Mouse (Mus musculus): ENCODE measurements at regions not wholly inside any gene's neighbourhood (a gene's known extent, or its start where the extent isn't known, plus 50 kb on each side); places are given as distances from the start of the nearest gene placed in this dataset.

GRCm38 (mm10) chr10:43634371-43635080, 56.4 kb downstream of the Cd24a start:
- DNase-seq (ENCODE audit: low spot score), result no peak

- no peak for DNase-seq (ENCODE audit: low spot score)
These were observed 63.3 kb downstream of the Cd24a start for GRCm38 (mm10) chr10:43641169-43641945.

- DNase-seq (ENCODE audit: low spot score), result no peak
These were observed 68.2 kb downstream of the Cd24a start for GRCm38 (mm10) chr10:43646326-43646725.

GRCm38 (mm10) chr10:43646965-43647364, 68.9 kb downstream of the Cd24a start:
- DNase-seq (ENCODE audit: low spot score), result no peak

- no peak for DNase-seq (ENCODE audit: low spot score)
These were observed 70.1 kb downstream of the Cd24a start for GRCm38 (mm10) chr10:43648186-43648585.

GRCm38 (mm10) chr10:43648815-43649447, 70.8 kb downstream of the Cd24a start:
- peak; percentile 81 for DNase-seq (ENCODE audit: low spot score)

GRCm38 (mm10) chr10:43650449-43650848, 72.4 kb downstream of the Cd24a start:
- DNase-seq (ENCODE audit: low spot score), result no peak

GRCm38 (mm10) chr10:43651505-43651904, 73.4 kb downstream of the Cd24a start:
- DNase-seq (ENCODE audit: low spot score), result no peak

- DNase-seq (ENCODE audit: low spot score), result no peak
These were observed 73.8 kb downstream of the Cd24a start for GRCm38 (mm10) chr10:43651915-43652314.

- no peak for DNase-seq (ENCODE audit: low spot score)
These were observed 77.1 kb downstream of the Cd24a start for GRCm38 (mm10) chr10:43655082-43655671.

GRCm38 (mm10) chr10:43655680-43656079, 77.6 kb downstream of the Cd24a start:
- DNase-seq (ENCODE audit: low spot score), result no peak

- DNase-seq (ENCODE audit: low spot score), result no peak
These were observed 78.1 kb downstream of the Cd24a start for GRCm38 (mm10) chr10:43656207-43656606.

GRCm38 (mm10) chr10:43657501-43658225, 79.6 kb downstream of the Cd24a start:
- DNase-seq (ENCODE audit: low spot score), result no peak

GRCm38 (mm10) chr10:43658226-43658593, 80.1 kb downstream of the Cd24a start:
- no peak for DNase-seq (ENCODE audit: low spot score)

- DNase-seq (ENCODE audit: low spot score), result no peak
These were observed 86.8 kb downstream of the Cd24a start for GRCm38 (mm10) chr10:43664844-43665243.

- no peak for DNase-seq (ENCODE audit: low spot score)
These were observed 88.4 kb downstream of the Cd24a start for GRCm38 (mm10) chr10:43666262-43667085.

GRCm38 (mm10) chr10:43667086-43667690, 89.1 kb downstream of the Cd24a start:
- DNase-seq (ENCODE audit: low spot score), result no peak

- DNase-seq (ENCODE audit: low spot score), result no peak
These were observed 89.7 kb downstream of the Cd24a start for GRCm38 (mm10) chr10:43667732-43668247.

GRCm38 (mm10) chr10:43669471-43669870, 91.4 kb downstream of the Cd24a start:
- no peak for DNase-seq (ENCODE audit: low spot score)

- no peak for DNase-seq (ENCODE audit: low spot score)
These were observed 92.7 kb downstream of the Cd24a start for GRCm38 (mm10) chr10:43670745-43671144.

Data from MN1 (cell line).